ENCODE assay signal across 8 mouse cellular contexts in genomic region chr16:20548096-20548948, GRCm38 (mm10). TPM values are rescaled to one million over a fixed set of nuclear protein-coding genes. Genes with fewer than 3 reads are reported as not detected.
DNase-seq lines count a peak whose midpoint lies in the region; ATAC-seq lines count a peak whose summit lies in the region.

Abcf3 (plus strand) TSS chr16:20548577.

- H3K9ac ChIP-seq in hindbrain, embryonic 15.5 days, result peak within 1 kb of the TSS; percentile 63

- H3K4me1 ChIP-seq in hindbrain, embryonic 15.5 days (replicated peaks), result peaks cover 19% of the 10 kb centered on the region

- ATAC-seq in hindbrain, embryonic 15.5 days (ENCODE audit: low FRiP score, low read depth), result peak; percentile 99

- no peaks in the 10 kb centered on the region for H3K9me3 ChIP-seq in hindbrain, embryonic 15.5 days

- peak within 1 kb of the TSS; percentile 70 for H3K4me2 ChIP-seq in hindbrain, embryonic 15.5 days

- H3K27me3 ChIP-seq in hindbrain, embryonic 15.5 days, result no peaks in the 10 kb centered on the region

- under 1% methylated on average over 56 of the region's 56 CpGs for WGBS in hindbrain, embryonic 15.5 days

- H3K27ac ChIP-seq in hindbrain, embryonic 15.5 days (replicated peaks), result peak within 1 kb of the TSS; percentile 77

- H3K4me3 ChIP-seq in hindbrain, embryonic 15.5 days, result peak within 1 kb of the TSS; percentile 60

- H3K36me3 ChIP-seq in hindbrain, embryonic 15.5 days, result peaks cover 54% of the 10 kb centered on the region

- peak; percentile 99 for DNase-seq in T-cell, adult 2 months (ENCODE audit: low spot score)
- peak; percentile 96 to 98 for DNase-seq in cerebellum, postnatal 36 days
- peak; percentile 98 for DNase-seq in frontal cortex, postnatal 36 days (ENCODE audit: low spot score in 2 of 2)
- peak; percentile 97 for DNase-seq in left cerebral cortex, adult 11 months (ENCODE audit: low spot score)
- peak; percentile 99 for DNase-seq in lung, postnatal 4 days
- DNase-seq in retina, postnatal 7 days (ENCODE audit: low read depth, low spot score), result peak; percentile 100
- DNase-seq in urinary bladder, adult 2 months (ENCODE audit: low spot score), result peak; percentile 86

RNA-seq across cellular contexts. Expression of gene Abcf3, which starts in this region (rescaled TPM):
- 80.6 and 81.7 TPM in 2 replicates for polyA plus RNA-seq in hindbrain, embryonic 15.5 days (2015; fragmentation: Nextera tagmentation; extraction: Ambion mirVana)
- 40.8 and 41.5 TPM in 2 replicates for polyA plus RNA-seq in urinary bladder, adult 2 months (2012; rRNA removed)

Comparison
In these comparisons a context has a peak if more than half of its experiments do, and no peak if none do; other contexts are left out.
1. Peak in every context shown above with its lines: DNase-seq, ATAC-seq, H3K4me3 ChIP-seq and H3K27ac ChIP-seq.